Mouse (Mus musculus) yolk sac, embryonic 10.5 days (tissue): ENCODE data around the gene Mfap5.
"Not testable (repeated sequence)": the region's sequence is repeated elsewhere in the genome, so short reads cannot be mapped to it uniquely, and the experiment has no call there.

ENCODE experiments used
- DNase-seq: peaks from one replicate; pipeline ENCODE4 v3.0.0-alpha.2; 2017; ENCODE audit warnings: low spot score

The Mfap5 gene

DNA sequence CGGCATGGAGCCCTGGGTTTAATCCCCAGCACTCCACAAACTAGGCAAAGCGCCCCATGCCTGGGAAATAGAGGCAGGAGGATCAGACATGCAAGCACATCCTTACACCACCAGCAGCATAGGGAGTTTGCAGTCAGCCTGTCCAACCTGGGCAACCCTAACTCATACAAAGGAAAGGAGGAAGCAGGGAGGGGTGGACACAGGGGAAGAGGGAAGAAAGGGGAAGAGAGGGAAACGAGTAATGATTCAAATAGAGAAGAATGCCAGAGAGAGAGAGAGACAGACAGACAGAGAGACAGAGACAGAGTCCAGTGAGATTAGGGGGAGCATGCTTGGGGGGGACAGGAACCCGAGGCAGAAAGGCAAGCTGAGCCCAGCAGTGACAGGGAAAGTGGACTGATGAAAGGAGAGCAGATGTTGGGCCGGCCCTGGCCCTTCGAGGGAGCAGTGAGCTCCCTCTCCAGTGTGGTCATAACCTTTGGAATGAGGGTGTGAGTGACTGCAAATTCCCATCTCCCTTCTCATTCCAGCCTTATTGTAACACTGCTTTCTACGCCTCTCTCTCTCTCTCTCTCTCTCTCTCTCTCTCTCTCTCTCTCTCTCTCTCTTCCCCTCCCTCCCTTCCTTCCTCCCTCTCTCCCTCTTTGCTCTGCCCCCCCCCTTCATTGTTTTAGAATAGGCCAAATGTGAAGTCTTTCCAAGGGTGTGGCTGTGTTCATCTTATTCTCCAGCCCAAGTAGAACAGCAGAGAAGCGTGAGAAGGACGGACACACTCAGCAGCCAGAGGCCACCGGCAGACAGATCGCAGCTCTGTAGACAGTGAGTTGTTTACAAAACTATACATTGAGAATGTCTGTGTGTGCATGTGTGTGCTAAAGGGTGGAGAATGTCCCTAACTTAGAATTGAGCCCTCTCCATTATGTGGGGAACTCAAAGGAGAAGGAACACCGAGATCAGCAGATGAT, 7.6 kb downstream of the Mfap5 start:
- no peak for DNase-seq

DNA sequence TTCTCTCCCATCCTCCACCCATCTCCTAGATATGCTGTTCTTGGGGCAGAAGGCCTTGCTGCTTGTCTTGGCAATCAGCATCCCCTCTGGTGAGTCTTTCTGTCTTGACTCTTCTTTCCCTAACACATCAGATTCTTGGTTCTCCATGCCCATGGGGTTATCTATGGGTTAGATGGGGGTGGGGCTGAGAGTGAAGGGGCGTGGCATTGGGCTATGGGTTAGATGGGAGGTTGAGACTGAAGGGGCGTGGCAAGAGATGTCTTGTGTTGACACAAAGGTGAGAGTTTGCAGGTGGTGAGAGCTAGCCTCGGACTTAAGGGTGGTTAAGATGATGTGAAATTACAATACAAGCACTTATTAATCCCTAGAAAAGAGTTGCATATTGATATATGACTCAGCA, 8.7 kb downstream of the Mfap5 start:
- DNase-seq: no peak

DNA sequence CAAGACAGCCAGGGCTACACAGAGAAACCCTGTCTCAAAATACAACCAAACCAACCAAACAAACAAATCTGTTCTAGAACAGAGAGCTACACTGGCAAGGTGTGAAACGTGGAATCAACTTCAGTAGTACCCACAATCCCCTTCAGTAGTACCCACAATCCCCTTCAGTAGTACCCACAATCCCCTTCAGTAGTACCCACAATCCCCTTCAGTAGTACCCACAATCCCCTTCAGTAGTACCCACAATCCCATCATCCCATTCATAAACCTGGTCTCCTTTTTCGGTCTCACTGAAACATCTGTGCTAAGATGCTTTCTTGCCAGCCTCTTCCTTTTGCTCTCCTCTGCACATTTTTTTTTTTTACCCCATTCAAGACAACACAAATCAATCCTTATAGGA, 10.1 kb downstream of the Mfap5 start:
- not testable (repeated sequence) for DNase-seq

DNA sequence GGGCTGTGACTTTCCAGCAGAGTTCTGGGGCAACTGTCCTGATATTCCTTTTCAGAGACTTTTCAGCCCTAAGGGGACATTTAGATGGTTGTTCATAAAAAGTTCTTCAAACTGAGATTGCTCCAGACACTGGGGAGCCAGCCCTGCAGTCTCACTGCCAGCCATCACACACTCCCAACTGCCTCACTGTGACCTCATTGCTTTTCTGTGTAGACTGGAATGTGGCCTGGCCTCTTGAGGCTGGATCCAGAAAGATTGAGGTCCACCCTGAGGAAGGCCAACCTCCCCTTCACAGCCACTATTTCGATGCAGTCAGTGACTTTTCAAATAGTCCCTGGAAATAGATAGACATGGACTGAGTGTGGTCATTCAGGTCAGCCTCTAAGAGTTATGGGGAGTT, 12.0 kb downstream of the Mfap5 start:
- no peak for DNase-seq

DNA sequence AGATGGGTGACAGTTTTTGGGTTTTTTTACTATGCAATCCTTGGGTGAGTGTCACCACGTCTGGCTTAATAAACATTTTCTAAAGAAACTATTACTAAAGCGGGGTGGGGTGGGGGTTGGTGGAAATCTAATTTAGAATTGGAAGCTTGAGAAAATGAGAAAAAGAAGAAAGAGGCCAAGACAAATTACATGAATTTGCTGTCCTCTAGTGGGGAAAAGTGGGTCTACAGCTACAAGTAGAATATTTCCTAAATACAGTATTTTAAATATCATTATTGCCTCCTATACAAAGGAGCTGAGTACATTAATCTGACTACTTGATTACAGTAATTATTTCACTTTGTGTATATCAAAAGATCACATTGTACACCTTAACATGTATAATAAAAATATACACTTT, 13.7 kb downstream of the Mfap5 start:
- DNase-seq: no peak

DNA sequence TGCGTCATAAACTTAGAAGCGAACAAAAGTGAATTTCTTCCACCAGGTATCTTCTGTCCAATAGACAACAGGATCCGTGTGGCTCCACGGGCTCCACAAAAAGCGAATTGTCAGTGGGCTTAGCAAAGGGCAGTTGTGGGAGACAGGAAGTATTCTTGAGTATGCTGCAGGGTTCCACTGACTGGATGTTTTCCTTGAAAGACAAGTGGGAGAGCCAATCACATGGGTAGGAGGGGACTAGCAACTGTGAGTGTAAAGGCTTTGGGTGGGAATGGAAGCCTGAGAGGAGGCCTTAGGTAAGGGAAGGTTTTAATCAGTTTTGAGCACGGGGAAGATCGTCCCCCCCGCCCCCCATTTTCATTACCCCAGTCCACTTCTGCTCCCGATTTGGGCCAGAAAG, 16.9 kb downstream of the Mfap5 start:
- peak; percentile 34 for DNase-seq

DNA sequence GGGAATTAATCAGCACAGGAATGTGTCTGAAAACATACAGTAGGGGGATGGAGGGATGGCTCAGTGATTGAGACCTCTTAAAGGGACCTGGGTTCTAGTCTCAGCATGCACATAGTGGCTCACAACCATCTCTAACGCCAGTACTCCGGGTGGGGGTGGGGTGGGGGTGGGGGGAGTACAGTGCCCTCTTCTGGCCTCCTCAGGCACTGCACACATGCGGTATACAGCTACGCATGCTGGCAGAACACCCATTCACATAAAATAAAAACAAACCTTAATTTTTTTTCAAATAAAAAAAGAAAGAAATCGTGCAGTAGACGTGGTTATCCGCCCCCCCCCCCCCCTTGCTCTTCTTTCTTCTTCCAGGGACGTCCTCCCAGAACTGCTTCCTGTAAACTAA, 17.6 kb downstream of the Mfap5 start:
- DNase-seq: no peak

DNA sequence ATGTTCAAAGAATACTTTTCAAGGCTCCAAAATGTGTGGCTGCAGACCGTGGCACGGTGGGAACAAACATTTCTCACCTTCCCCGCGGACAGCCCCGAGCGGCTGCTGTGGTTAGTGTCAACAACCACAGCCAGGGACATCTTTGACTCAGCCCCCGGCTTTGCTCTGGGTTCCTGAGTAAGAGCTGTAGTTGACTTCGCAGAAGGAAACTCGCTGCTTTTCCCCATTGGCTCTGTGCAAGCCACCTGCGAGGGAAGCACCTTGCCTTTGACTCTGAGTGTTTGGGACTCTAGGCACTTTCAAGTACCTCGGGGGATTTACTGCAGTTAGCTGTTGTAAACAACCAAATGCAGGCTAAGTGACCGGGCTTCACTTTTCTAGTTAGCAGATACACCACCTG, 22.0 kb downstream of the Mfap5 start:
- DNase-seq: no peak

DNA sequence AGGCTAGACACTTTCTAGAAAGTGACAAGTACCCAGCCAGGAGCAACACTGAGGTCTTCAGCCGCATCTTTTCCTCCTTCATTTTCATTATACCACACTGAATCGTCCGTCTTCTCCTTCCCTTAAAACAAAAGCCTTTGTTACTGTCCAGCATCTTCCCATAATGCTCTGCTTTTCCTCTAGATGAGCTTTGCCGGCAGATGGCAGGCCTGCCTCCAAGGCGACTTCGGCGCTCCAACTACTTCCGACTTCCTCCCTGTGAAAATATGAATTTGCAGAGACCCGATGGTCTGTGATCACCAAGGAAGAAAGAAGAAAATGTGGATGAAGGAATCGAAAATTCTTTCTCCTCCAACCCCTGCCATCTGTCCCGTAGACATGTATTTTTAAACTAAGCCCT, 22.5 kb downstream of the Mfap5 start:
- no peak for DNase-seq

DNA sequence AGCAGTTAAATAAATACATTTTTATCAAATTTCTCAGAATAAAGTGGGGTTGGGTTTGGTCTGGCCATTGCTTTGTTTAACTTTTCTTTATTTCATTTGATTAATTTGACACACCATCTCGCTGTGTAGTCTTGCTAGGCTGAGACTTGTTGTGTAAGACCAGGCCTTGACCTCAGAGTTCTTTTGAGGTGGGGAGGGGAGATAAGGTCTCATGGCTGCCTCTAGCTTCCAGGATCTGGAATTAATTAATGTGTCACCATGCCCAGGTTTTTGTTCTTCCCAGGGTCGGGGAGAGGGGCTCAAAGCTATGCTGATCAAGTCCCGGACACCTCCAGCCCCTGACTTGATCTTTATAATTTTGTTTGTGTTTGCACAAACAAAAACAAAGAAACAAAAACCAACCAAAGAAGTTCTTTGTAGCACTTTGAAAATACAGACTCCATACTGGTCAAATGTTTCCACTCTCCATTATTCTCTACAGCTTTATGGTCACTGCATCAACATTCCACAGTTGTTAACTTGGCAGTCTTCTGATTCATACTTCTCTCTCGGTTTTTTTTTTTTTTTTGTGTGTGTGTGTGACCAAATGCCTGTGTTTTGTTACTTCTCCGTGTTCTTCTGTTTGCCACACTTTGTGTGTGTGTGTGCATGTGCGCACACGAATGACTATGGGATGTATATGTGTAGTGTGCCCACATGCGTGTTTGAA, 26.0 kb downstream of the Mfap5 start:
- DNase-seq: no peak

DNA sequence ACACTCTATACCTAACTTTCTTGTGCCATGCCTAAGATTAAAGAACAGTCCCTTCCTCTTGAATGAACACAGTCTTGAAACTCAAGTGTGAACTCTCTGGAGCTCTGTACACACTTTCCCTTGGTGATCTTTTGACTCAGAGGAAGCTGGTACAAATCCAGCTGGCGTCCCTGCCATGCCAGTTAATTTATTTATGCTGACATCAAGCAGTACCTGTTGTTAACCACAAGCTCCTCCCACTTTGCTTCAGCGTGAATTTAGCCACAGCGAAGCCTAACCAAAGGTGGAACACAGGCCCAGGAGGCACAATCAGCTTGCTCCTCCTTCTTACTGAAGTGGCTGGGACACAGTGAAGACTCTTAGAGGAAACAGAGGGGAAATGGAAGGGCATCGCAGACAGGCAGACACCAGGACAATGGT, 27.2 kb downstream of the Mfap5 start:
- DNase-seq: no peak

DNA sequence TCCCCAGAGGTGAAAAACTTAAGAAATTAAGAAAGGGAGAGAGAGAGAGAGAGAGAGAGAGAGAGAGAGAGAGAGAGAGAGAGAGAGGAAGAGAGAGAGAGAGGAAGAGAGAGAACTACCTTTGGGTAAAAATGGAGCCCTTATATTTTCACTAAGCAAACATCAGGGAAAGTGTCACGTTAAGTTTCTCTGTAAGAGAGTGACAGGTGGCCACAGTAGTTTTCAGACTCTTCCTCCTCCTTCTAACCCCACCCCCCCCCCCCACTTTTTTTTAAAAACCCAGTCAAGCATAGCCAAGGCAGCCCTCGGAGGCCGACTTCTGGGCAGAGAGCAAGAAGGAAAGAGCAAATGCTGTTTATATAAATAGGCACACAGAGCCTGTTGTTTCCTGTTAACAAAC, 28.4 kb downstream of the Mfap5 start:
- DNase-seq: no peak

DNA sequence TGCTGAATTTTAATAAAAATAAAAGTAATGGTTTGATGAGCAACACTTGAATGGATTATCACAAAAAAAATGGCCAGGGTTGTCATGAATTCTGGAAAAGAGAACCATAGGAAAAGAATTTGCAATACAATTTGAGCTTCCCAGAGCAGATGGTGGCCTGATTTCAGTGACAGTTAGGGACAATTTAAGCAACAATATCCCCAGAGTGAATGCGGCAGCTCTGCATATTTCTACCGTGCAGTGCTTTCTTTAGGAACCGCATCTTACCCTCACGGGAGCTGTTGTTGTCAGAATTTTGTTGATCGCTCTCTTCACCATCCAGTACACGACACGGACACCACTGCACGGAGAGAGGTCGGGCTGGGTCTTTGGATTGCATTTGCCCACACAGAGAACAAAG, 33.9 kb downstream of the Mfap5 start:
- DNase-seq: no peak

DNA sequence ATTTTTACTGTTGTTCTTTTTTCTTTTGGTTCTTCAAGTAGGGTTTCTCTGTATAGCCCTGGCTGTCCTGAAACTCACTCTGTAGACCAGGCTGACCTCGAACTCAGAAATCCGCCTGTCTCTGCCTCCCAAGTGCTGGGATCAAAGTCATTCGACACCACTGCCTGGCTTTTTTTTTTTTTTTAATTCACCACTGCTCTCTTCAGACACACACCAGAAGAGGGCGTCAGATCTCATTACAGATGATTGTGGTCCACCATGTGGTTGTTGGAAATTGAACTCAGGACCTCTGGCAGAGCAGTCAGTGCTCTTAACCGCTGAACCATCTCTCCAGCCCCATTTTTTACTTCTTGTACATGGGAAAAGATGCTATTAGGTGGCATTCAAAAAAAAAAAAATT, 36.8 kb downstream of the Mfap5 start:
- not testable (repeated sequence) for DNase-seq

DNA sequence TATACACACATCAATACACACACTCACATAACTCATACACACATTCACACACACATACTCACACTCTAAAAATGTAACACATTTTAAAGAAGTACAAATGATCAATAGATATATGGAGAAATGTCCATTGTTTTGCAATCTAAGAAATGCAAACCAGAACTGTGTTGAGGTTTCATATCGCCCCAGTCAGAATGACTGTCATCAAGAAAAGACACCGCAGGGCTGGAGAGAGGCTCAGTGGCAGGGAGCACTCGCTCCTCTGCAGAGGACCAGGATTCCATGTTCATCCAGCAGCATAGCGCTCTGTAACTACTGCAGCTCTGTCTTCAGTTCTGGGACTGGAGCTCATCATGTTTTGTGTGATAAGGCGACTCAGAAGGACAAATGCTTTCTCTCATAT, 37.9 kb downstream of the Mfap5 start:
- DNase-seq: no peak

DNA sequence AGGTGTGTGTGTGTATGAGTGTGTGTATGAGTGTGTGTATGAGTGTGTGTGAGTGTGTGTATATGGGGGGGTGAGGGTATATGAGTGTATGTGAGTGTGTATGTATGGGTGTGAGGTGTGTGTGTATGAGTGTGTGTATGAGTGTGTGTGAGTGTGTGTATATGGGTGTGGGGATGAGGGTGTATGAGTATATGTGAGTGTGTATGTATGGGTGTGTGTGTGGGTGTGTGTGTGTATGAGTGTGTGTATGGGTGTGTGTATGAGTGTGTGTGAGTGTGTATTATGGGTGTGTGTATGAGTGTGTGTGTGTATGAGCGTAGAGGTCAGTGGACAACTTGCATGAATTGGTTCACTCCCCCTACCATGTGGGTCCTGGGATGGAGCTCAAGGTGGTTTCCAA, 39.0 kb downstream of the Mfap5 start:
- DNase-seq: no peak

DNA sequence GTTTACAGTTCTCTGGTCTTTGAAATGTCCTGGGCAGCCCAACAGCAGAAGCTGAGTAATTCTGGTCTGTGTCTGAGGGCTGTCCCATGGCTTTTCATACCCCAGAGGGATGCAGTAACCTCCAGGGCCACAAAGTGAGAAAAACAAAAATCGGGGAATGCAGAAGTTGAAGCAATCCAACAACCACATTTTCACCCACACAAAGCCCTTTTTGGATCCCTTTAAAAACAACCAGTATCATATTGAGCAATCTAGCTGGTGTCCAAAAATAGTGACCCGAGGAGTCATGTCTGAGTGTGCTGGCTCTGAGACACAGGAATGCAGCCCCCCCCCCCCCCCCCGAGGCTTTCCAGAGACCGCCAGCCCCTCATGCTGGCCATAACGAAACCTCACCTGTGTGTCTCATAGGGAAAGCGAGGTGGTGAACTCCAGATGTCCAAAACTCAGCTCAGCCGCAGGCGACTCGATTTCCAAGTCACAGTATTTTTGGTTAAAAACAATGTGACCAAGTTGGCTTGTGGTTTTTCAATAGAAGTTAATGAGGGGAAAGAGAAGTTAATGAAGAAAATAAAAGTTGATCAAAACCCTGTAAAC, 39.7 kb downstream of the Mfap5 start:
- DNase-seq: no peak

DNA sequence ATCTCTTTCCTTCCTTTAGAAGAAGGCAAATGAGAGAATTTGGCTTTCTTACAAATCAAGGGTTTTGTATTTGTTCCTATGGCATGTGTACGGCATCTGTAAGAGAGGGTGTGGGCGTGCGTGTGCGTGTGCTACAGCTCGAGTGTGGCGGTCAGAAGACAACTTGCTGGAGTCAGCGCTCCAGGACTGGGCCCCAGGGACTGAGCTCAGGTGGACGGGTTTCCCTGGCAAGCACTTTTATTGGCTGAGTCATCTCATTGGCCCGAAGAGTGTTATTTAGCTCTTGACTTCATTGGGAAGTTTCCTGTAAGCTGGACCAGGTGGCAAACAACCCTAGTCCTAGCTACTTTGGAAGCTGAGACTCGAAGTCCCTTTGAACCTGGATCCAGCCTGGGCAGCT, 40.3 kb downstream of the Mfap5 start:
- no peak for DNase-seq

DNA sequence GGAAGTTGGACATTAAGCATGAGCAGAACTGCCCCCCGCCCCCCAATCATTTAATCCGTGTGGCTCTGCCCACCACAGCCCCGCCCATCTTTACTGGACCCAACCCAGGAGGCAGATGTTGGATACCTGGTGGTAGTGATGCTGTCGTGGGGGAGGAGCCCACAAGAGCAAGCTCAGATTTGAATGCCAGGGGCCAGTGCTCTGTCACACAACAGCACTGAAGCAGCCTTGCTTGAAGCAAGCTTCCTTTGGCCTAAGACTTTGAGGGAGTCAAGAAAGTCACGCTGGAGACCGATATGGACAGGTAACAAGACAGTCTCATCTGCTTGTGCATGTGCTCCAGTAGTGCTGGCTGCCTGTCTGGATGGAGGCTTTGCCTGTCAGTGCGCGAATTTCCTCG, 48.0 kb downstream of the Mfap5 start, which contains the start of gene Aicda:
Gene Aicda, plus strand, starts transcription at position 196 of the 400 bp plus-strand sequence.
- DNase-seq: no peak

DNA sequence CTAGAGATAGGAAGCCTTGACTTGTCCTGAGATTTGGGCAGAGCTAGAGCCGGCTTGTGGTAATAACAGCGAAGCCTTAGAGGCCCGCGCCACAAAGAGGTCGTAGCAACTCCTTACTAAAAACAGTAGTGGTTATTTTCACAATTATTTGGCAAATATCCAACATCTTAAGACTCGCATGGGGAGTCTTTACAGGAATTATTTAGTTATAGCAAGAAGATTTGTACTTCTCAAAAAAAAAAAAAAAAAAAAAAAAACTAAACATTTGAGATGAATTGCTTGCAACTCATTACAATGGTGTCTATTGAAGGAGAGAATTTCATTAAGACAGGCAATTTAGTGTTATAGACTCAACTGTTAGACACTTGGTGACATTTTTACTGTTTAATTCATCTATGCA, 48.5 kb downstream of the Mfap5 start:
- no peak for DNase-seq

DNA sequence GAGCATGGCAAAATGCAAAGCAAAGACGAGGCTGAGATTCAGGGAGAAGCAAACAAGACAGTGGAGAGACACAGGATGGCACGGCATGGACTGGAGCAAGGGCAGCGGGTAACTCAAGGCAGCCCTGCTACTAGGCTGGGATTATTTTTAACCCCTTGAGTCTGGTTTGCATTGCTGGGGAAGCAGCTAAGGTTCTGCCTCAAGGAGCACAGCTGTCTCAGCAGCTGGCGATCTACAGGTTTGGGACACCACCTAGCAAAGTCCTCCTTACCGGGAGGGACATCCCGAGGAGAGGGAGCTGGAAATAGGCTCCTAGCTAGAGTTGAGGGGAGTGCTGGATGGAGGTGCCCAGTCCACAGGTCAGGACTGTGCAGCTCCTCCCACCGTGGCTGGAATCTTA, 49.6 kb downstream of the Mfap5 start:
- no peak for DNase-seq

DNA sequence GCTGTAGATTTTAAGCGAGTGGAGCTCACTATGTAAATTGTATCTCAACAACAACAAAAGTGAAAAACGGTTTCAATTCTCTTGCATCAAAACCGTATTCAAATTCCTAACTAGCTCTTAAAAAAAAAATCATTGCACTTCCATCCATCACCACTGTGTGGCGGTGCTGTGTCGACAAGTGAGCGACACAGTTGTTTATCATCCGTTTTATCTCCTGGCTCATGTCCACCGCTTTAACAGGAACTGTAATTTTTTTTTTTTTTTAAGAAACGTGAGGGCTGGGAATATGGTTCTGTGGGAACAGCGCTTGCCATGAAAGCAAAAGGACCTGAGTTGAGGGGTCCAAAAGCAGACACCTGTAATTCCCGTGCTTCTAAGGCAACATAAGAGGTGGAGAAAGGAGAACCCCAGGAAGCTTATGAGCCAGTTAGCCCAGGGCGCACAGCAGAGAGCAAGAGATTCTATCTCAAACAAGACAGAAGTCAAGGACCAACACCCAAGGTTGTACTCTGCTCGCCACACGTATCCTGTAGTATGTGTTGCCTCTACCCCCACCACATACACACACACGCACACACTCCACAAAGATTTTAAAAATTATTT, 51.4 kb downstream of the Mfap5 start:
- DNase-seq: peak; percentile 27

DNA sequence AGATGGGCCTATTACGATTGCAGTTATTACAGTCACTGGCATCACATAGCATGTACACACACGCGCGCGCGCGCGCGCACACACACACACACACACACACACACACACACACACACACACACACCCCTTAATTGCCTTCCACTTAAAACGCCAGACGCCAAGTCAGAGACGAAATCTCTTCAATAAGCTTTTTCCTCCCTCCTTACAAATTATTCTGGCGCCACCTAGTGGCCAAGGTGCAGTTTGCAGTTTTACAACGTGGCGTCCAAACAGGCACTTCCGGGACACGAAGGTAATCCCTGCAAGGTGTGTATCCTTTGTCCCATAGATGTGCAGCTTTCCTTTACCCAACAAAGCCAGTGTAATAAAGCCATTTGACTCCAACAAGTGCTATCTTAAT, 54.8 kb downstream of the Mfap5 start:
- DNase-seq: peak; percentile 54
